Mouse (Mus musculus) granulocyte monocyte progenitor cell, adult 5-6 weeks (primary cell): Measurements from ENCODE around the gene Cdk5rap1. TPM values are rescaled to one million over a fixed set of nuclear protein-coding genes. Genes with fewer than 3 reads are reported as not detected.

ENCODE experiments used
- ATAC-seq: replicated peaks from 2 replicates; pipeline ENCODE4 v1.8.0; 2016; ENCODE audit warnings: mild to moderate bottlenecking, moderate TSS enrichment, inconsistent platforms; ENCODE audit not compliant: poor library complexity, severe bottlenecking
- total RNA-seq, 2 experiments: library from RNA; stranded (forward) in 1 of 2; stranded (reverse) in 1 of 2; fragments of 200-712, 200-1000 nt in 1 of 2; fragments of >200 nt in 1 of 2; fragmentation: Nextera tagmentation in 1 of 2; gene quantifications; 2 replicates each; pipeline ENCODE4 v1.2.3; 2014 to 2017

Cdk5rap1 gene
- total RNA-seq (2014; fragmentation: Nextera tagmentation) (10.7 and 15.4 TPM in 2 replicates), total RNA-seq (2017) (15.6 and 16.1 TPM in 2 replicates)

- no peak for ATAC-seq
These were observed at the start of gene Cdk5rap1 for GRCm38 (mm10) chr2:154372842-154373500. Gene Cdk5rap1, minus strand, starts transcription at chr2:154373010.

DNA sequence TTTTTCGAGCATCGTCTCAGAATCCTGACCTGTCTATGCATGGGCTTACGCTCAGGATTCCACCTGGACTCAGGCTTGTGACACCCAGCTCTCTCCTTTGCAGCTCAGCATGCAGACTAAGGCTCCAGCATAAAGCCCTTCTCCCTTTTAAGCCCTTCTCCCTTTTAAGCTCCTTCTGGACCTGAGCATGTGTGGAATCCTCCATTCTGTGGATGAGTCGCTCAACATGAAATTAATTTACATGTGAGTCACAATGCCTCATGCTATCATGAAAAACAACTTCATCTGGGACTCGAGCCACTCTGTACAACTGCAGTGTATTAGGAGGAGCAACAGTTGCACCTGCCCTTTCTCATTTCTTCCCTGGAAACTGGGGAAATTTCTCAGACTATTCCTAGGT is 49.4 kb upstream of the Cdk5rap1 start:
- no peak for ATAC-seq

GRCm38 (mm10) chr2:154420942-154421731 is 48.3 kb upstream of the Cdk5rap1 start:
- no peak for ATAC-seq

DNA sequence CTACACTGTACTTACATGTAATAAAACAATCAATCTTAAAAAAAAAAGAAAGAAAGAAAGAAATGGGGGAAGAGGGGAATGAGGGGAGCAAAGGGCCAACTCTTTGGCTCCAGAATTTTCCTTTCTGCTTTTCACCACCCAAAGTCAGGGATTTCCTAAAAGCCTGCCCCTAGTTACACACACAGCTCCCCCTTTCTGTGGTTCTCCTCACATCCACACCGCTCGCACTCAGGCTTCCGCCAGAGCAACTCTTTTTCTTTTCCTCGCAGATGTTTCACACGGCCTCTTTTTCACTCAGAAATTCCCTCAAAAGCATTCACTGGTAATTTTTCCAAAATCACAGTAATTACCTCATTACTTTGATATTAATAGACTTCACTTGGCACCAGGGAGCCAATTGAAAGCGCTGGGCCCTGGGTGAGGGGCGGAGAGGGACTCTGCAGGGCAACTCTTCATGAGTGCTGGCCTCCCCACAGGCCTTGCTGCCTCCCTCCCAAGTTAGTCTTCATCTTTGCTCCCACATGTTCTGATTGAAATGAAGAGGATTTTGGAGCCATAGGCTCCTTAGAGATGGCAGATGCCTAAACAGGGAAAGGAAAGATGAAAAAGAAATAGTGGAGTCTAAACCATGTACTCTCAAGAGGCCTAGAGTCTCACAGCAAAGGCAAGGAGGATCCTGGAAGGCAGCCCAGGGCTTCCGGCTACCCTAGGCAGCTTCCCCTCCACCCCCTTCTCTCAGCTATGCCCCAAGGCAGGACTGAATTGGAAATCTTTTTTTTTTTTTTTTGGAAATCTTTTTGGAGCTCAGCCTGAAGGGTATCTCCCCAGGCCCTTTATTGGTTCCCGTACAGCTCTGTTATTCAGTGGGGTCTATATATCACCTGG is 47.1 kb upstream of the Cdk5rap1 start:
- ATAC-seq, result no peak

- no peak for ATAC-seq
These were observed 45.2 kb upstream of the Cdk5rap1 start for GRCm38 (mm10) chr2:154418001-154418400.

DNA sequence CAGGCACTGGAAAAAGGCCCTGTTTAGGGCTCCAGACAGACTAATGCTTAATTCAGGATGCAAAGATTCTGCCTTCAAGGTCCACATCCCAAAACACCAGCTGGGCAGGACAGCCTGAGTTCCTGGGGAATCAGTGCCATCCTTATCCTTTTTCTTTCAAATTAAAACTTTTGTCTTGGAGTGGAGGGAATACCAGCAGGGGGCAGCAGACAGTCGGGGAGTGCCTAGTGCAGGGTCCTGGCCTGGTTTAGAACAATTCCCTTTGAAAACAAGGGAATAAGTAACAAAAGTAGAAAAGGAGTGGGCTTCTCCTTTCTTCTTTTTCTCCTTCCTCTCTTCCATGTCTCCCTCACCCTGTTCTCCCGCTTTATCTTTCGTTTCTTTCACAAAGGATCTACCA is 44.3 kb upstream of the Cdk5rap1 start:
- peak; percentile 65 for ATAC-seq

DNA sequence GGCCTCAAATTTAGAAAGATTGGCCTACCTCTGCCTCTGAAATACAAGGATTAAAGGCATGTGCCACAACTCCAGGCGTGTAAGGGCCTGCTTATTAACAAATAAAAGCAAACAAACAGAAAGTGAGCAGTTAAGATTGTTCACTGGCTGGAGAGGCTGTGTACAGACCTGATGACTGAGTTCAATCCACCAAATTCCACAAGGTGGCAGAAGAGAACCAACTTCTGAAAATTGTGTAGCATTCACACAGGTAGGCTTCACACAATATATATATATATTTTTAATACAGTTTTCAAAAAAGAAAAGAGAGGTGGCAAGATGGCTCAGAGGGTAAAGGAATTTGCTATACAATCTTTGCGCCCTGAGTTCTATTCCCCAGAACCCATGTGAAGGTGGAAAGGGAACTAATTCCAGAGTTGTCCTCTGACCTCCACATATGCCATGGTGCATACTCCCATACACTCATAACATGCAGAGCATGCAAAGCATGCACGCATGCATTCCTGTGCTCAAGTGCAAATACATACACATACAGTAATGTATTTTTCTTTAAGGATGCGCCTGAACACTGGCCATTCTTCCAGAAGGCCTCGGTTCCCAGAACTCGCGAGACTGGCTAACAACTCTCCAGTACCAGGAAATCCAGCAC is 39.3 kb upstream of the Cdk5rap1 start:
- ATAC-seq, result no peak

DNA sequence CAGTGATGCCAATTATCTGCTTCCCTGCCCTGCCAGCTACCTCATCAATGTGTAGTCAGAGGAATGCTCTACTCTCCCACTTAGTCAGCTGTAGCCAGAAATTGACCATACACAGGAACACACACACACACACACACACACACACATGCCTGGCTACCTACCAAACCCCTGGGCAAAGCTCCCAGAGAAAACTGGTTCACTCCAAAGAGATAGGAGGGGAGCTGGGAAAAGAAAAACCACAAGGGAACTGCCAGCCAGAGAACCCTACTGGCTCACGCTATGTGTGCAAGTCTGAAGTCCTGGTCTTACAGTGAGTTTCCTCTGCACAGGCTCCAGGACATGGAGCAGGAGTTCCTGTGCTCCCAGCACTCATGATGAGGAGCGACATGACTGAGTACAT is 37.5 kb upstream of the Cdk5rap1 start:
- ATAC-seq, result no peak

- ATAC-seq, result peak; percentile 76
These were observed 35.0 kb upstream of the Cdk5rap1 start, which contains the start of gene Snta1 for GRCm38 (mm10) chr2:154407643-154408445. Gene Snta1, minus strand, starts transcription at chr2:154408099.

DNA sequence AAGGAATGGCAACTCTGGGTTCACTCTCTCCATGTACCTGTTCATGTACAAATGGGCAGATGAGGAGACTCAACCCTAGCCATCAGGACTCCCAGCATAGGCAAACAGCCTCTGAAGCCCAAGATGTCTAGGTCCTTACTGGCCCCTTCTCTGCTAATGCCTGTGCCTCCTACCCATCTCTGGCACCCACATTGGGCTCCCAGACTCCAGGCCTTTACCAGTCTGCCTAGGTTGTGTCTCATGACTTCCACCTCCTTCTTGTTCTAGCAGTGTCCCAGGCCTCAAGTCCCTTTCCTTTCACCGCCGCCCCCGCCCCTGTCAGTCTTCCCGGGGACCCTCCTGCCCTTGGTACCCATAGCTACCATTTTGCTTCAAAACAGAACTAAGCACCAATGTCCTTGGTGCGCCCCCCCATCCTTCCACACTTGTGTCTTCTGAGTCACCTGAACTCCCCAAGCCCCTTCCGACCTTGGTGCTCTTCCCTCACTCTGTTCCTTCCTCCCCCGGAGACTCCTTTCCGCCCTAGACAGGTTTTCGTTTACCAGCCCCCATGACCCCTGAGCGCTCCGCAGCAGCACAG is 34.3 kb upstream of the Cdk5rap1 start:
- ATAC-seq, result no peak

DNA sequence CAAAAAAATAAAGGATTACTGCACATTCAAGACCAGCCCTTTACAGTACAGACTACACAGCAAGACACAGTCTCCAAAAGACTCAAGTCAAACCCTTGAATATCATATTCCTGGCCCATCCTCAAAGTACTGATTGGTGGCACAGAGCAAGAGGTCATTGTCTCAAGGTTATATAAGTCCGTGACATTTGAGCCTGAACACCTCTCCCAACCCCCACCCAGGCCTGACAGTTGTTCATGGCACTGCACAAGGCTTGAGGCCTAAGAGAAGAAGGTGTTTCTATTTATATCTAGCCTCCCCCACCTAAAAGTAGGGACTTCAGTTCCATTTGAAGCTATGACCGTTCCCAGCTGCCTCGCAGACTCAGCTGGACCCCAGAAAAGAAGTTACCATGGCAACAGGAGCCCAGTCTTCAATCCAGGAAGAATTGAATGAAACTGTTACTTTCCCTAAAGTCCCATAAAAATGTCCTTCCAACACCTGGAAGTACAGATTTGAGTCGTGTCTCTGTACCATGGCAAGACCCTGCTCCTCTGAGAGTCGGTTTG is 32.7 kb upstream of the Cdk5rap1 start:
- ATAC-seq, result no peak

DNA sequence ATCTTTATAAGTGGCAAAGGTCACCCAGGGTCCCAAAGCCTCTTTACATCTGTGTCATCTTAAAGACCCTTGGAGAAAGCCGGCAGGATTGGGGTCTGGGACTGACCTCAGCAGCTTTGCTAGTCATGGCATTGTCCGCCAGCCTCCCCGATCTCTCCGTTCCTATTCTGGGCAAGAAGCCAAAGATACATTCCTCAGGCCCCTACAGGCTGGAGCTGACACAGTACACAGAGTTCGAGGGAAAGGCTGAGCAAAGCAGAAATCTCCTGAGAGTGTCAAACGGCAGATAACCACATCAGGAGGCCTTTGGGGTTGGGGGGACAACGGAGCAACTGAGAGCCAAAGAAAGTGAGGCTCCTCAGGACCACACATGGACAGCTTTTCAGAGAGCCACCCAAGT is 30.0 kb upstream of the Cdk5rap1 start:
- ATAC-seq, result no peak

- ATAC-seq, result no peak
These were observed 29.2 kb upstream of the Cdk5rap1 start for GRCm38 (mm10) chr2:154401976-154402375.

- ATAC-seq, result no peak
These were observed 26.5 kb upstream of the Cdk5rap1 start for GRCm38 (mm10) chr2:154399325-154399724.

DNA sequence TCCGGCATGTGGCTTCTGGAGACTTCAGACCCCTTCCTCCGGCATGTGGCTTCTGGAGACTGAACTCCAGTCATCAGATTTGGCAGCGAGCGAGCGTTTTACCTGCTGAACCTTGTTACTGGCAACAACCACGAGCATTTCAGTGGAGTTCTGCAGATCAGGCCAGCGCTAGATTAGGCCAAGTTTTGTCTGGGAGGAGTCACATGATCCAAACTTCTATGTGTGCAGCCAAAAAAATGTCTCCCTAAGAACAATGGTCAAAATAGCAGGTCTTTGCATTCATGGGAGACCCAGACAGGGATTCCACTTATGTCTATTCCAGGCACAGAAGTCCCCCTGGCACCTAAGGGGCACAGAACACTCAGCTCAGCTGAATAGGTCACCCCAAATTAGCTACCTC is 25.5 kb upstream of the Cdk5rap1 start:
- no peak for ATAC-seq

- ATAC-seq, result no peak
These were observed 23.7 kb upstream of the Cdk5rap1 start for GRCm38 (mm10) chr2:154396529-154396928.

DNA sequence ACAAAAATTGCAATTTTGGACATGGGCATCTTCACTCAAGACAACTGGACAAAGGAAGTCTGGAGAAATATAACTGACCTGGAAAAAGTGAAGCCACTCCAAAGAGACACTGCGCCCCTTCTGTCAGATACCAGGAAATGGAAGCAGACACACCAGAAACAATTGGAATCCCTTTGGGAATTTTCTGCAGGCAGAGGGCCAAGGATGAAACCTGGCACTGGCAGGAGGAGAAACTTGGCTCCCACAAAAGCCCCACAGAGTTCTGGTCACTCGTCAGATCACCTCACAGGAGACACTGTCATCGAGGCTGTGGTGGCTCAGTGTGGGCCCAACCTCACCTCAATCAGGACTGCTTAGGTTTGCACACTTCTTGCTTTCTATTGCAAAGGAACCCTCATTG is 21.8 kb upstream of the Cdk5rap1 start:
- ATAC-seq, result no peak

DNA sequence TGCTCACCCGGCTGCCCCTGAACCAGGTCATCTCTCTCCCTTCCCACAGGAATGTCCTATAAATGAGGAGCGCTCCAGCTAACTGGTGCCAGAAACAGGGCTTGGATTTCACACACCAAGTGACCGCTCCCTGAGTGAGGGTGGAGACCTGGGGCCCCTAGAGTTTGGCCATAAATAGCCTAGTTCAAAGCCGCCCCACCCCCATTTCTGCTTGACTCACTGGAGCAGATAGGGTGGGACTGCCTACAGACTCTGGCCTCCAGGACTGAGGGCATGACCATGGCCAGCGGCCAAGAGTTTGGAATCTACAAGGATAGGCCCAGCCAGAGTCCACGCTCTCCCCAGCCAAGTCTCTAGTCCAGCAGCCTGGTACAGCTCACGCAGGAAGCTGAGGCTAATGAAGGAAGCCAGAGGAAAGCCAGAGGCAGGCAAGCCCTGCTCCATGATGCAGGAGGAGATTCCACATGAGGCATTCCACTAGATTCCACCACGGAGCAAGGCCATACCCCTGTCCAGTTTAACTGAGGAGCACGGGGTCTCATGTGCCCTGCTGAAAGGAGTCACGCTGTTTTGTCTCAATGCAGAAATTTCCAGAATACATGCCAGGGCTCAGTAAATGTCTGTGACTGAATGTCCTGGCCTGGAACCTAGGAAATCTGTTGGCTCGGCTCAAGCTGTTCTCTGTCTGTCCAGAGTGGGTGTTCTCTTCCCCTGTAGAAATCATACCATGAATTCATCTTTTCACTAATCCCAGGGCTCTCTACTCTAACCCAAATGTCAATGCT is 17.6 kb upstream of the Cdk5rap1 start:
- no peak for ATAC-seq
